Mouse (Mus musculus) liver, embryonic 12.5 days (tissue): ENCODE measurements around the gene Gm13420. TPM values are rescaled to one million over a fixed set of nuclear protein-coding genes. Genes with fewer than 3 reads are reported as not detected.

Experiments
- polyA plus RNA-seq: library from polyadenylated mRNA; unstranded; fragments of >200 nt; fragmentation: Nextera tagmentation; extraction: Ambion mirVana; gene quantifications from 2 replicates; pipeline ENCODE4 v1.2.1, GENCODE M21; 2016

The Gm13420 gene
- polyA plus RNA-seq, 1 experiment from 2014 or later = 0.41 TPM

Other genes with a start within 250 kb of the Gm13420 start
- gene Rapgef1, start 132.0 kb downstream of the Gm13420 start, polyA plus RNA-seq = 10.1 and 10.8 TPM in 2 replicates
- gene Gm13547, start 7.6 kb upstream of the Gm13420 start, polyA plus RNA-seq = not detected in 2 replicates
- 21.5 and 21.8 TPM in 2 replicates for gene Coq4, start 35.8 kb upstream of the Gm13420 start, polyA plus RNA-seq
- 23.7 and 27.6 TPM in 2 replicates for gene Trub2, start 36.8 kb upstream of the Gm13420 start, polyA plus RNA-seq
- gene Slc27a4, start 50.9 kb upstream of the Gm13420 start, polyA plus RNA-seq = 3.9 and 4.3 TPM in 2 replicates
- 11.4 and 11.7 TPM in 2 replicates for gene Urm1, start 68.4 kb upstream of the Gm13420 start, polyA plus RNA-seq
- gene Cercam, start 117.5 kb upstream of the Gm13420 start, polyA plus RNA-seq = 47.2 and 49.9 TPM in 2 replicates
- gene Odf2, start 137.5 kb upstream of the Gm13420 start, polyA plus RNA-seq = 69.8 and 72.1 TPM in 2 replicates
- 38.8 and 43.1 TPM in 2 replicates for gene Gle1, start 183.7 kb upstream of the Gm13420 start, polyA plus RNA-seq
- 18.8 and 19.0 TPM in 2 replicates for gene Sptan1, start 213.9 kb upstream of the Gm13420 start, polyA plus RNA-seq